Comparison of ENCODE assay signal across 14 mouse cellular contexts in genomic region chr19:16482047-16482446, GRCm38 (mm10).
"Had no signal": no experiment of that assay in that cellular context is flagged by ENCODE, and none has a peak within 500 bp of the region (broad histone marks: within the 10 kb centered on the region; RNA-seq: fewer than 3 reads in every experiment).

No protein-coding gene starts in this region.

- H3K36me3 ChIP-seq: limb, embryonic 15.5 days; midbrain, embryonic 13.5 days; neural tube, embryonic 15.5 days had no signal

- ATAC-seq: intestine, embryonic 16.5 days; midbrain, embryonic 13.5 days had no signal

- H3K9me3 ChIP-seq: limb, embryonic 15.5 days; midbrain, embryonic 13.5 days; neural tube, embryonic 15.5 days had no signal

- H3K4me1 ChIP-seq: limb, embryonic 15.5 days; midbrain, embryonic 13.5 days; neural tube, embryonic 15.5 days had no signal

- H3K9ac ChIP-seq: limb, embryonic 15.5 days; lung, embryonic 14.5 days; midbrain, embryonic 13.5 days; neural tube, embryonic 15.5 days had no signal

- H3K4me3 ChIP-seq: limb, embryonic 15.5 days; midbrain, embryonic 13.5 days; myocyte; neural tube, embryonic 15.5 days had no signal

- H3K27ac ChIP-seq: limb, embryonic 15.5 days; macrophage; midbrain, embryonic 13.5 days; neural tube, embryonic 15.5 days had no signal

- DNase-seq: kidney, adult 8-10 months; kidney, postnatal 25 days; lung, embryonic 14.5 days; lung, postnatal 10 days; right cerebral cortex, adult 18-20 months; right cerebral cortex, postnatal 25 days; thymus, adult 2 months; thymus, postnatal 25 days had no signal

- H3K27me3 ChIP-seq: limb, embryonic 15.5 days; midbrain, embryonic 13.5 days; neural tube, embryonic 15.5 days had no signal

- H3K4me2 ChIP-seq: limb, embryonic 15.5 days; lung, embryonic 14.5 days; midbrain, embryonic 13.5 days; neural tube, embryonic 15.5 days had no signal
